Mouse (Mus musculus): ENCODE measurements around the gene Mmp10. TPM values are rescaled to one million over a fixed set of nuclear protein-coding genes. Genes with fewer than 3 reads are reported as not detected.

The Mmp10 gene
- not detected in 2 replicates for polyA plus RNA-seq (2012; rRNA removed; ENCODE audit: low replicate concordance)

DNA sequence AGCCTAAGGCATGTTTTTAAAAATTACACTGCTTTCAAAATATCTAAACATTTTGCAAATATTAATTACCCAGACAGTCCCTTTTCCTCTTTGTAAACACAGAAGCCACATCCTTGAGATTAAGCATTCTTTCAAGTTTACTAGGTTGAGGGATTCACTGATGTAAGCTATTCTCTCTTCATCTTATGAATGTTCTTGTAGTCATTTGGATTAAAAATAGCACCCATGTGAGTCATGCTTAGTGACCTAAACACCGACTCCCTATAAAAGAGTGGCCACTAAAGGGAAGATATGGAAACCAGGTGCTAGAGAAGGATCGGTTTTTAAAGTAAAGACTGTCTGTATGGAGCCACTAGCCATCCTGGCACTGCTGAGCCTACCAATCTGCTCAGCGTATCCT lies at the start of gene Mmp10:
Gene Mmp10, plus strand, starts transcription at position 302 of the 400 bp plus-strand sequence.

DNA sequence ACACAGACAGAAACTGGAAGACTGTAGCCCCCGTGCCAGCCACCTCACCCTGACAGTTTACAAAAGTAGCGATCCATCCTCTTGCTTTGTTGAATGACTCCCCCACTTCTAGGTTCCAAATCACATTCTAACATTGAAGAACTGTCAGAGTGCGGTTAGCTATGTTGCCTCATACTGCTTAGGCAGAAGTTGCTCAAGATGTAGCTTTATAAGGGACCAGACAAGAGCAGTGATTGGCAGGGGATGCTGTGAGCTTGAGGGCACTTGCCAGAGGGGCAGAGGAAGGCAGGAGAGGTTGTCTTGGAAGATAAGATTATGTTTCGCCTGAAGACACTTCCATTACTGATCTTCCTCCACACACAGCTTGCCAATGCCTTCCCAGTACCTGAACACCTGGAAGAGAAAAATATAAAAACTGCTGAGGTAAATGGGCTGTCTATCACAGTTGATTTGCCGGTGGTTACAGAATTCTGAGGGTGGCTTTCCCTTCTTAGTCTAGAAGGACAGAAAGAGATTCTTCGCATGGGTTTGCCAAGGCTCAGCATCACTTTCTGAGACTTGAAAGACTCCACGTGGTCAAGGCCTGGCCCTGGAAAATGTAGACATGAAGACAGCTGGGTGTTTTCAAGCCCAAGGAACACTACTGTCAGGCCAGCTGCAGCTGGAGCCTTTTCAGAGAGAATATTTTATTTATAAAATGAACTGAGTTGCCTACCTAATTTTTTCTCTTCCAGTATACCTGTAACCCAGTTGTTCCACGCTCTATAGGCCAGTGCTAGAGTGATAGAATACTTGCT lies 56.3 kb downstream of the Mmp10 start, which contains the start of gene Mmp8:
Gene Mmp8, plus strand, starts transcription at position 236 of the 797 bp plus-strand sequence.

Other genes starting within 250 kb of the Mmp10 start
- 0.07 and 0.47 TPM in 2 replicates for gene Mmp13, start 229.8 kb upstream of the Mmp10 start, polyA plus RNA-seq (2012; rRNA removed; ENCODE audit: low replicate concordance)
- gene Mmp12, start 158.0 kb upstream of the Mmp10 start, polyA plus RNA-seq (2012; rRNA removed; ENCODE audit: low replicate concordance), result 0.51 and 1.7 TPM in 2 replicates
- not detected in 2 replicates for gene Mmp1b, start 114.3 kb upstream of the Mmp10 start, polyA plus RNA-seq (2012; rRNA removed; ENCODE audit: low replicate concordance)
- 28.5 and 75.5 TPM in 2 replicates for gene Mmp3, start 56.5 kb upstream of the Mmp10 start, polyA plus RNA-seq (2012; rRNA removed; ENCODE audit: low replicate concordance)
- 0.10 and 0.43 TPM in 2 replicates for gene Mmp8, start 56.1 kb downstream of the Mmp10 start, polyA plus RNA-seq (2012; rRNA removed; ENCODE audit: low replicate concordance)
- 0.70 and 2.3 TPM in 2 replicates for gene Mmp27, start 69.0 kb downstream of the Mmp10 start, polyA plus RNA-seq (2012; rRNA removed; ENCODE audit: low replicate concordance)
- not detected in 2 replicates for gene Mmp20, start 125.9 kb downstream of the Mmp10 start, polyA plus RNA-seq (2012; rRNA removed; ENCODE audit: low replicate concordance)
- gene Mmp7, start 189.7 kb downstream of the Mmp10 start, polyA plus RNA-seq (2012; rRNA removed; ENCODE audit: low replicate concordance), result 0.12 and 0.26 TPM in 2 replicates